Mouse (Mus musculus) liver, adult 2 months (tissue): ENCODE measurements at regions not wholly inside any gene's neighbourhood (a gene's known extent, or its start where the extent isn't known, plus 50 kb on each side); places are given as distances from the start of the nearest gene placed in this dataset.

Source experiments
- CTCF ChIP-seq: fragments of 200-500 bp; IDR thresholded peaks from 2 replicates; pipeline ENCODE4 v1.5.1; 2011; ENCODE audit warnings: low read depth, low read length, control low read depth
- POLR2A ChIP-seq: fragments of 200-500 bp; IDR thresholded peaks from 2 replicates; pipeline ENCODE4 v1.6.1; 2011; ENCODE audit warnings: low read length, control low read depth; ENCODE audit not compliant: insufficient read depth; ENCODE audit errors: extremely low read depth

DNA sequence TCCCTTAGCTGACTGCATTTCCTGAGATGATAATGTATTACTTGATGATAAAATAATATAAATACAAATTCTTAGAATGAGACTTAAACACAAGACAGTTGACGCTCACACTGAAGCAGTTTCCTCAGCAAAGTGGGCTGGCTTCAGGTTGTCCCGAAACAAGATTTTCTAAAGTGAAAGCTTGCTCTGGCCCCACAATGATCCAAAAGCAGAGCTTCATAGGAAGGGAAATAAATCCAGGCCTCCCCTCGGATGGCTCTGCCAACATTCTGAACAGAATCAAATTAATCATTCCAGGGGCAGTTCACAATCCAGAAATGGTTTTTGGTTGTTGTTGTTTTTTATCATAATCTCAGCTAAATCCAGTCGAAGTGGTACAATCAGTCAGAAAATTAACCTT lies 96.0 kb upstream of the Efna5 start:
- no peak for TF ChIP-seq CTCF
- no peak for TF ChIP-seq POLR2A
